10 mouse cellular contexts compared by ENCODE assay signal in the genomic region with DNA sequence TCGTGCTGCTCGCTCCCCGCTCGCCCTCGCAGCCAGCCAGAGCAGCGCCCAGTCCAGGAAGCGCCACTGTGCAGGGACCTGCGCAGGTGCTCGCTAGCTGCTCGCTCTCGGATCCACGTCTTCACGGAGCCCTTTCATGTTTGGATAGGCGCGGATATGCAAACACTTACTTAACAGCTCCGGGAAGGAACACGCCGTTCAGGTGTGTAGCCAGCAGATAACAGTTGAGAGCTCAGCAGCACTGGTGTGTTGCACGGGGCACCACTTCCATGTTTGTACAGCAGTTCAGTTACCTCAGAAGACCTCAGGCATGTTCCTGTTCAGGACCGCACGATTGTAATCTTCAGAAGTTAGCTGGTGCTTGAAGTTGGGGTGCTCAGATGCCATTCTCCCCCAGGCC. TPM values are rescaled to one million over a fixed set of nuclear protein-coding genes. Genes with fewer than 3 reads are reported as not detected.
DNase-seq lines count a peak whose midpoint lies in the region; ATAC-seq and TF ChIP-seq lines count a peak whose summit lies in the region.
"Had no signal": no experiment of that assay in that cellular context is flagged by ENCODE, and none has a peak within 500 bp of the region (broad histone marks: within the 10 kb centered on the region; RNA-seq: fewer than 3 reads in every experiment).

No protein-coding gene starts in this region.

- peak overlapping the region; percentile 26; the same call in 1 of the 2 replicates for H3K9ac ChIP-seq in heart, adult 2 months (ENCODE audit: low read depth, low read length)
- H3K9ac ChIP-seq in heart, embryonic 16.5 days (ENCODE audit: low read length), result peak overlapping the region; percentile 6; the same call in 1 of the 2 replicates
- H3K9ac ChIP-seq in lung, postnatal 0 days (replicated peaks; ENCODE audit: low read depth), result no peak overlapping the region
- no peak overlapping the region for H3K9ac ChIP-seq in midbrain, embryonic 11.5 days (ENCODE audit: low read length)
- no peak overlapping the region for H3K9ac ChIP-seq in hindbrain, embryonic 14.5 days
- H3K9ac ChIP-seq: limb, embryonic 15.5 days had no signal

- TF ChIP-seq POLR2A in heart, adult 2 months (IDR thresholded peaks at IDR 0.05; ENCODE audit: insufficient read depth, low read depth, low read length), result 0 out of 2 replicates have a peak, but pooled peaks have one; percentile 21

- H3K9me3 ChIP-seq in heart, embryonic 16.5 days (replicated peaks; ENCODE audit: control insufficient read depth, low read length), result no peaks in the 10 kb centered on the region
- no peaks in the 10 kb centered on the region for H3K9me3 ChIP-seq in lung, postnatal 0 days (ENCODE audit: low read length)
- H3K9me3 ChIP-seq in midbrain, embryonic 11.5 days (ENCODE audit: control insufficient read depth, low read length), result no peaks in the 10 kb centered on the region
- no peaks in the 10 kb centered on the region for H3K9me3 ChIP-seq in hindbrain, embryonic 14.5 days (ENCODE audit: control insufficient read depth, low read length)
- H3K9me3 ChIP-seq: limb, embryonic 15.5 days had no signal

- WGBS in heart, adult 2 months, result 61% methylated on average over 21 of the region's 21 CpGs
- WGBS in heart, embryonic 16.5 days, result 72% methylated on average over 21 of the region's 21 CpGs
- 55% methylated on average over 21 of the region's 21 CpGs for WGBS in lung, postnatal 0 days
- 96% methylated on average over 21 of the region's 21 CpGs for WGBS in midbrain, embryonic 11.5 days
- WGBS in hindbrain, embryonic 14.5 days, result 95% methylated on average over 21 of the region's 21 CpGs

- H3K27me3 ChIP-seq in heart, adult 2 months (ENCODE audit: control insufficient read depth, insufficient read depth, low read length), result no peaks in the 10 kb centered on the region
- no peaks in the 10 kb centered on the region for H3K27me3 ChIP-seq in heart, embryonic 16.5 days (ENCODE audit: control insufficient read depth, insufficient read depth, low read length)
- no peaks in the 10 kb centered on the region for H3K27me3 ChIP-seq in lung, postnatal 0 days (replicated peaks; ENCODE audit: insufficient read depth, low read length)
- no peaks in the 10 kb centered on the region for H3K27me3 ChIP-seq in midbrain, embryonic 11.5 days (ENCODE audit: control insufficient read depth, insufficient read depth, low read length)
- no peaks in the 10 kb centered on the region for H3K27me3 ChIP-seq in hindbrain, embryonic 14.5 days (ENCODE audit: control insufficient read depth, insufficient read depth, low read length)
- H3K27me3 ChIP-seq: limb, embryonic 15.5 days had no signal

- DNase-seq in heart, adult 2 months, result peak; percentile 32 to 43
- DNase-seq in heart, postnatal 25 days (ENCODE audit: low spot score), result no peak
- DNase-seq in lung, postnatal 0 days (ENCODE audit: low spot score), result peak; percentile 91
- DNase-seq in thymus, postnatal 14 days, result peak; percentile 87
- DNase-seq in midbrain, embryonic 11.5 days (ENCODE audit: low spot score, missing footprints), result no peak
- DNase-seq in urinary bladder, adult 2 months (ENCODE audit: low spot score), result no peak
- no peak for DNase-seq in hindbrain, embryonic 14.5 days (ENCODE audit: low spot score)
- DNase-seq: kidney, adult 8-10 months had no signal

- no peak for TF ChIP-seq CTCF in heart, adult 2 months (IDR thresholded peaks at IDR 0.05)
- TF ChIP-seq CTCF in lung, postnatal 0 days (IDR thresholded peaks at IDR 0.05), result no peak

- H3K4me1 ChIP-seq in heart, adult 2 months (ENCODE audit: control insufficient read depth, insufficient read depth, low read length), result peaks cover 1% of the 10 kb centered on the region; the same call in 1 of the 2 replicates
- H3K4me1 ChIP-seq in heart, embryonic 16.5 days (ENCODE audit: control insufficient read depth, insufficient read depth, low read length), result peaks cover 31% of the 10 kb centered on the region
- H3K4me1 ChIP-seq in lung, postnatal 0 days (ENCODE audit: insufficient read depth, low read depth, low read length), result peaks cover 12% of the 10 kb centered on the region; the same call in 1 of the 2 replicates
- H3K4me1 ChIP-seq in midbrain, embryonic 11.5 days (ENCODE audit: control insufficient read depth, insufficient read depth, low read length), result no peaks in the 10 kb centered on the region
- H3K4me1 ChIP-seq in hindbrain, embryonic 14.5 days (replicated peaks; ENCODE audit: control insufficient read depth, insufficient read depth, low read length), result no peaks in the 10 kb centered on the region
- H3K4me1 ChIP-seq: limb, embryonic 15.5 days had no signal

- ATAC-seq in heart, embryonic 16.5 days (replicated peaks; ENCODE audit: extremely low read depth, insufficient read depth, low FRiP score), result peak; percentile 39
- ATAC-seq in lung, postnatal 0 days, result peak; percentile 97
- ATAC-seq in midbrain, embryonic 11.5 days (ENCODE audit: low FRiP score), result no peak
- no peak for ATAC-seq in hindbrain, embryonic 14.5 days (ENCODE audit: low FRiP score)

- peak overlapping the region; percentile 40; the same call in 1 of the 2 replicates for H3K4me2 ChIP-seq in heart, embryonic 16.5 days (ENCODE audit: low read depth, low read length)
- H3K4me2 ChIP-seq in lung, postnatal 0 days (replicated peaks; ENCODE audit: low read depth, low read length), result peak overlapping the region; percentile 5; the same call in 1 of the 2 replicates
- H3K4me2 ChIP-seq in midbrain, embryonic 11.5 days, result no peak overlapping the region
- H3K4me2 ChIP-seq in hindbrain, embryonic 14.5 days (replicated peaks), result no peak overlapping the region
- H3K4me2 ChIP-seq: limb, embryonic 15.5 days had no signal

- H3K79me2 ChIP-seq in heart, adult 2 months (replicated peaks; ENCODE audit: control insufficient read depth, insufficient read depth, low read length), result peaks cover 2% of the 10 kb centered on the region

- intact Hi-C loops in heart, adult 2 months (cut with DNase I), result no loop called here
- intact Hi-C loops in heart, postnatal 25 days (cut with DNase I), result no loop called here

- TF ChIP-seq EP300 in heart, adult 2 months (IDR thresholded peaks at IDR 0.05; ENCODE audit: insufficient read depth, low read depth, low read length), result peak; percentile 71
- peak; percentile 94 for TF ChIP-seq EP300 in lung, postnatal 0 days (IDR thresholded peaks at IDR 0.05)

- peaks cover 3% of the 10 kb centered on the region for H3K36me3 ChIP-seq in heart, adult 2 months (ENCODE audit: control insufficient read depth, insufficient read depth, low read length)
- H3K36me3 ChIP-seq in heart, embryonic 16.5 days (ENCODE audit: control insufficient read depth, insufficient read depth), result peaks cover 19% of the 10 kb centered on the region
- H3K36me3 ChIP-seq in lung, postnatal 0 days (ENCODE audit: insufficient read depth, low read length), result peaks cover 28% of the 10 kb centered on the region
- peaks cover 14% of the 10 kb centered on the region for H3K36me3 ChIP-seq in midbrain, embryonic 11.5 days (ENCODE audit: control insufficient read depth, insufficient read depth, low read length)
- peaks cover 69% of the 10 kb centered on the region for H3K36me3 ChIP-seq in hindbrain, embryonic 14.5 days (replicated peaks; ENCODE audit: control insufficient read depth, insufficient read depth)

- peak overlapping the region; percentile 43 for H3K27ac ChIP-seq in heart, adult 2 months
- peak overlapping the region; percentile 86 for H3K27ac ChIP-seq in heart, embryonic 16.5 days (ENCODE audit: low read length)
- H3K27ac ChIP-seq in lung, postnatal 0 days (ENCODE audit: low read length), result peak overlapping the region; percentile 51
- H3K27ac ChIP-seq in midbrain, embryonic 11.5 days (ENCODE audit: low read depth, low read length), result no peak overlapping the region
- H3K27ac ChIP-seq in hindbrain, embryonic 14.5 days, result no peak overlapping the region

- H3K4me3 ChIP-seq in heart, adult 2 months, result peak overlapping the region; percentile 7; the same call in 1 of the 2 replicates
- H3K4me3 ChIP-seq in heart, embryonic 16.5 days (ENCODE audit: low read length), result no peak overlapping the region
- H3K4me3 ChIP-seq in lung, postnatal 0 days (ENCODE audit: low read depth, low read length), result no peak overlapping the region
- H3K4me3 ChIP-seq in midbrain, embryonic 11.5 days (ENCODE audit: low read depth, low read length), result no peak overlapping the region
- no peak overlapping the region for H3K4me3 ChIP-seq in hindbrain, embryonic 14.5 days (replicated peaks; ENCODE audit: low read length)
- H3K4me3 ChIP-seq: limb, embryonic 15.5 days had no signal

RNA-seq across cellular contexts. Expression of gene Bach1, which starts 27.2 kb away (rescaled TPM):
- 10 to 100 TPM; 26.4 to 27.9 TPM for total RNA-seq in heart, adult 2 months (2021)
- 8.3 and 11.1 TPM in 2 replicates for polyA plus RNA-seq in heart, adult 2 months (2012; rRNA removed)
- 10 to 100 TPM; 25.8 to 33.0 TPM for total RNA-seq in heart, postnatal 25 days (2021)
- 8.2 and 9.8 TPM in 2 replicates for polyA plus RNA-seq in heart, embryonic 16.5 days (2015; fragmentation: Nextera tagmentation; extraction: Ambion mirVana)
- 13.1 and 13.7 TPM in 2 replicates for polyA plus RNA-seq in lung, postnatal 0 days (2015; fragmentation: Nextera tagmentation; extraction: Ambion mirVana)
- 19.2 and 19.3 TPM in 2 replicates for polyA plus RNA-seq in midbrain, embryonic 11.5 days (2014; fragmentation: Nextera tagmentation; extraction: Ambion mirVana)
- 6.8 and 8.9 TPM in 2 replicates for polyA plus RNA-seq in urinary bladder, adult 2 months (2012; rRNA removed)
- 18.8 and 19.9 TPM in 2 replicates for polyA plus RNA-seq in hindbrain, embryonic 14.5 days (2014; fragmentation: Nextera tagmentation; extraction: Ambion mirVana)

Comparison
In these comparisons a context has a peak if more than half of its experiments do, and no peak if none do; other contexts are left out.
1. DNase-seq: peak in heart, adult 2 months (2 of 2), lung, postnatal 0 days (single experiment) and thymus, postnatal 14 days (single experiment); none in heart, postnatal 25 days (single experiment), midbrain, embryonic 11.5 days (single experiment), urinary bladder, adult 2 months (single experiment) and hindbrain, embryonic 14.5 days (single experiment).
2. H3K27ac ChIP-seq: peak in heart, adult 2 months (single experiment), heart, embryonic 16.5 days (single experiment) and lung, postnatal 0 days (single experiment); none in midbrain, embryonic 11.5 days (single experiment) and hindbrain, embryonic 14.5 days (single experiment).
3. H3K9ac ChIP-seq: peak in heart, adult 2 months (single experiment) and heart, embryonic 16.5 days (single experiment); none in lung, postnatal 0 days (single experiment), midbrain, embryonic 11.5 days (single experiment) and hindbrain, embryonic 14.5 days (single experiment).
4. ATAC-seq: peak in heart, embryonic 16.5 days (single experiment) and lung, postnatal 0 days (single experiment); none in midbrain, embryonic 11.5 days (single experiment) and hindbrain, embryonic 14.5 days (single experiment).
5. H3K4me2 ChIP-seq: peak in heart, embryonic 16.5 days (single experiment) and lung, postnatal 0 days (single experiment); none in midbrain, embryonic 11.5 days (single experiment) and hindbrain, embryonic 14.5 days (single experiment).